Mouse (Mus musculus): Measurements from ENCODE around the gene Lbh. TPM values are rescaled to one million over a fixed set of nuclear protein-coding genes. Genes with fewer than 3 reads are reported as not detected.

Gene Lbh
- polyA plus RNA-seq, 1 experiment from 2014 or later = 2.0 TPM

- DNase-seq (ENCODE audit: low spot score) = no peak
- Histone ChIP-seq H3K4me3 (no peak overlapping the region), H3K27ac (replicated peaks) (no peak overlapping the region), H3K27me3 (ENCODE audit: low read depth, poor library complexity, severe bottlenecking) (no peaks in the 10 kb centered on the region), H3K36me3 (no peaks in the 10 kb centered on the region), H3K4me1 (0 out of 2 replicates have a peak, but pooled peaks cover 7% of the 10 kb centered on the region), H3K9me3 (replicated peaks) (no peaks in the 10 kb centered on the region)
- 78% methylated on average over 4 of the region's 4 CpGs for WGBS
These were observed 50.6 kb downstream of the Lbh start for GRCm38 (mm10) chr17:72968666-72969065.

- H3K9me3 ChIP-seq (replicated peaks) = no peaks in the 10 kb centered on the region
- H3K4me1 ChIP-seq = 0 out of 2 replicates have a peak, but pooled peaks cover 7% of the 10 kb centered on the region
- no peak for DNase-seq (ENCODE audit: low spot score)
- H3K36me3 ChIP-seq = no peaks in the 10 kb centered on the region
- 92% methylated on average over 7 of the region's 7 CpGs for WGBS
- no peaks in the 10 kb centered on the region for H3K27me3 ChIP-seq (ENCODE audit: low read depth, poor library complexity, severe bottlenecking)
- H3K27ac ChIP-seq (replicated peaks) = no peak overlapping the region
- H3K4me3 ChIP-seq = no peak overlapping the region
These were observed 52.6 kb downstream of the Lbh start for GRCm38 (mm10) chr17:72970631-72971161.

- H3K4me3 ChIP-seq = no peak overlapping the region
- no peaks in the 10 kb centered on the region for H3K27me3 ChIP-seq (ENCODE audit: low read depth, poor library complexity, severe bottlenecking)
- 94% methylated on average over 5 of the region's 5 CpGs for WGBS
- no peaks in the 10 kb centered on the region for H3K9me3 ChIP-seq (replicated peaks)
- H3K4me1 ChIP-seq = no peaks in the 10 kb centered on the region
- no peak overlapping the region for H3K27ac ChIP-seq (replicated peaks)
- no peaks in the 10 kb centered on the region for H3K36me3 ChIP-seq
- no peak for DNase-seq (ENCODE audit: low spot score)
These were observed 54.9 kb downstream of the Lbh start for GRCm38 (mm10) chr17:72973041-72973440.

GRCm38 (mm10) chr17:72976258-72977231 is 58.4 kb downstream of the Lbh start:
- no peak overlapping the region for H3K27ac ChIP-seq (replicated peaks)
- no peaks in the 10 kb centered on the region for H3K9me3 ChIP-seq (replicated peaks)
- 80% methylated on average over 11 of the region's 11 CpGs for whole genome bisulfite sequencing
- H3K36me3 ChIP-seq = no peaks in the 10 kb centered on the region
- H3K27me3 ChIP-seq (ENCODE audit: low read depth, poor library complexity, severe bottlenecking) = no peaks in the 10 kb centered on the region
- no peak overlapping the region for H3K4me3 ChIP-seq
- H3K4me1 ChIP-seq = no peaks in the 10 kb centered on the region
- no peak for DNase-seq (ENCODE audit: low spot score)

GRCm38 (mm10) chr17:72977616-72978015 is 59.5 kb downstream of the Lbh start:
- Histone ChIP-seq H3K36me3 (no peaks in the 10 kb centered on the region), H3K27me3 (ENCODE audit: low read depth, poor library complexity, severe bottlenecking) (no peaks in the 10 kb centered on the region), H3K4me1 (no peaks in the 10 kb centered on the region), H3K9me3 (replicated peaks) (no peaks in the 10 kb centered on the region), H3K4me3 (no peak overlapping the region), H3K27ac (replicated peaks) (no peak overlapping the region)
- 78% methylated on average over 1 of the region's 1 CpGs for WGBS
- no peak for DNase-seq (ENCODE audit: low spot score)

DNA sequence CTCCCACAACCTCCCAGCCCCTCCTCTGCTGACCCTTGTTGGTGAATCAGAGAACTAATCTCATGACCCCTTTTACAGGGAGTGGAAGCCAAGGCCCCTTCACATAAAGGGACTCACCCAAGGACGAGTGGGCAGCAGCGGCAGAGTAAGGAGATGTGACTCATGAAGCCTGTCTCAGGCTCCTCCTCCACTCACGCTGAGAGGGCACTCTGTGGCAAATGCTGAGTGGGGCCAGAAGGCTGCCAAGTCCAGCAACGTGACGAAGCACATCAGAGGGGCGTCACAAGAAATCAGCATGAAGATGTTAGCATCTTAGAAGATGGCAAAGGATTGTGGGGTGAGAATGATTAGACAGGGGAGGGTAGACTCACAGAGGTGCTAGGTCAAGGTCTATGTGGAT is 64.1 kb downstream of the Lbh start:
- H3K27ac ChIP-seq (replicated peaks) = no peak overlapping the region
- WGBS = 84% methylated on average over 6 of the region's 6 CpGs
- H3K27me3 ChIP-seq (ENCODE audit: low read depth, poor library complexity, severe bottlenecking) = no peaks in the 10 kb centered on the region
- H3K36me3 ChIP-seq = no peaks in the 10 kb centered on the region
- no peak for DNase-seq (ENCODE audit: low spot score)
- no peaks in the 10 kb centered on the region for H3K9me3 ChIP-seq (replicated peaks)
- no peak overlapping the region for H3K4me3 ChIP-seq
- H3K4me1 ChIP-seq = no peaks in the 10 kb centered on the region

DNA sequence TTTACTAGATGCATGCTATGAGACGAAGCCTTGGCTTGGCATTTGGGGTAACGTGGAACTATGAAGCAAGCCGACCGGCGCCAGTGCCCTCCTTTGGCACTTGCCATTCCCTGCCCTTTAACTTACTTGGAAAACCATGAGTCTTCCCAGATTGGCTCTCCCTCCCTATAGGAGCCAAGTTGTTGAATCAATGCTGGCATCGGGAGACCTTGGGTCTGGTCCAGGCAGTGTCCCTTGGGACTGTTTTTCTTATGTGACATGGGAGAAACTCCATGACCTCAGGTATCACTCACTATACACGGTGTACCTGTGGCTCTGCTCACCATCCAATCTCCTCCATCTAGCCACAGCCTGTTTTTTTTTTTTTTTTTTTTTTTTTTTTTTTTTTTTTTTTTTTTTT is 65.4 kb downstream of the Lbh start:
- WGBS = 95% methylated on average over 7 of the region's 7 CpGs
- Histone ChIP-seq H3K9me3 (replicated peaks) (no peaks in the 10 kb centered on the region), H3K4me1 (no peaks in the 10 kb centered on the region), H3K27me3 (ENCODE audit: low read depth, poor library complexity, severe bottlenecking) (no peaks in the 10 kb centered on the region), H3K36me3 (no peaks in the 10 kb centered on the region), H3K4me3 (no peak overlapping the region), H3K27ac (replicated peaks) (no peak overlapping the region)
- DNase-seq (ENCODE audit: low spot score) = no peak

DNA sequence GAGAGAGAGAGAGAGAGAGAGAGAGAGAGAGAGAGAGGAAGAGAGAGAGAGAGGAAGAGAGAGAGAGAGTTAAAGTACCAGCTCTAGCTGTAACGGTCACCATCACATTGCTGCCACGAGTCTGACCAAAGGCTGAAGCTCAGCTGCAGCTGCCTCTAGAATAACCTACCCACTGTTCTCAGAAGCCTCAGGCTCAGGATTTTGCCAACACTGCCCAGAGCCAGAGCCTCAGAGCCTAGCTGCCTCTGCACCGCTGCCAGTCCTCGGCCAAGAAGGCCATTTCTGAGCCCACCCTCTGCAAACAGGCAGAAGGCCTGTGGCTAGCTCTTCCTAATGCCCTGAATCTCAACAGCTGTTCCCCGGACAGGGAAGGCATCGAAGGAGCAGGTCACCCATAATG is 70.9 kb downstream of the Lbh start:
- Histone ChIP-seq H3K9me3 (replicated peaks) (no peaks in the 10 kb centered on the region), H3K27ac (replicated peaks) (no peak overlapping the region)
- WGBS = 87% methylated on average over 6 of the region's 6 CpGs

More for the DNA sequence above, 70.9 kb downstream of the Lbh start:
- H3K27me3 ChIP-seq (ENCODE audit: low read depth, poor library complexity, severe bottlenecking) = no peaks in the 10 kb centered on the region
- no peaks in the 10 kb centered on the region for H3K36me3 ChIP-seq
- no peak overlapping the region for H3K4me3 ChIP-seq
- H3K4me1 ChIP-seq = no peaks in the 10 kb centered on the region
- DNase-seq (ENCODE audit: low spot score) = no peak

Other genes with a start within 250 kb of the Lbh start
- 31.9 and 41.2 TPM in 2 replicates for gene Ypel5, start 81.9 kb upstream of the Lbh start, polyA plus RNA-seq (2016; fragmentation: Nextera tagmentation; extraction: Ambion mirVana)
- 9.0 and 9.2 TPM in 2 replicates for gene Lclat1, start 189.7 kb downstream of the Lbh start, polyA plus RNA-seq (2016; fragmentation: Nextera tagmentation; extraction: Ambion mirVana)